19 mouse cellular contexts compared by ENCODE assay signal in the genomic region with DNA sequence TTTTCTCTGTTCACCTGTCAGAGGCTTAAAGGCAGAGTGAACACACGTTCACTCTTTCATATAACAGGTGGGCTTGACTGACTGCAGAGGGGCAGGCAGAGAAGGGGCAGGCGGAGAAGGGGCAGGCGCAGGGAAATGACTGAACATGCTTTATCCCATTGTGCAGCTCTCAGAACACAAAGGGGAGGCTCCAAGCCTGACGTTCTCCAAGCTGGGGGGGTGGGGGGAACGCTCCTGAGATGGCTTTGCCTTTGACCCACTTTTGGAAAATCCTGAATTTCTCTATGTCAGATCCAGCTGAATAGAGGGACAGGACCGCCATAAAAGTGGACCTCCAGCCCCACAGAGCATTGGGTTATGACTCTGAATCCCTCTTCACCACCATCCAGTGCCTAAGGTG.
A peak's percentile ranks its signal among the peaks of the same experiment; 100 is the strongest.
DNase-seq lines count a peak whose midpoint lies in the region; ATAC-seq and TF ChIP-seq lines count a peak whose summit lies in the region.
"Had no signal": no experiment of that assay in that cellular context is flagged by ENCODE, and none has a peak within 500 bp of the region (broad histone marks: within the 10 kb centered on the region; RNA-seq: fewer than 3 reads in every experiment).

No protein-coding gene starts in this region.

- intact Hi-C loops in gastrocnemius, adult 2 months (cut with DNase I) = no loop called here

- H3K36me3 ChIP-seq in neural tube, embryonic 11.5 days (ENCODE audit: control insufficient read depth, insufficient read depth, low read length) = no peaks in the 10 kb centered on the region
- H3K36me3 ChIP-seq in neural tube, embryonic 15.5 days = no peaks in the 10 kb centered on the region
- H3K36me3 ChIP-seq in forebrain, embryonic 13.5 days (ENCODE audit: poor library complexity, severe bottlenecking) = no peaks in the 10 kb centered on the region
- H3K36me3 ChIP-seq in hindbrain, embryonic 13.5 days = no peaks in the 10 kb centered on the region
- H3K36me3 ChIP-seq in kidney, embryonic 14.5 days (ENCODE audit: control insufficient read depth, insufficient read depth, low read length) = no peaks in the 10 kb centered on the region
- H3K36me3 ChIP-seq: embryonic facial prominence, embryonic 13.5 days; limb, embryonic 15.5 days had no signal

- 0 out of 2 replicates have a peak overlapping the region, but pooled peaks have one; percentile 44 for H3K27ac ChIP-seq in neural tube, embryonic 11.5 days (ENCODE audit: low read depth, low read length)
- no peak overlapping the region for H3K27ac ChIP-seq in neural tube, embryonic 15.5 days (replicated peaks)
- H3K27ac ChIP-seq in forebrain, embryonic 13.5 days = peak overlapping the region; percentile 74
- H3K27ac ChIP-seq in hindbrain, embryonic 13.5 days = peak overlapping the region; percentile 85
- H3K27ac ChIP-seq in kidney, embryonic 14.5 days (ENCODE audit: low read depth, low read length) = no peak overlapping the region
- no peak overlapping the region for H3K27ac ChIP-seq in gastrocnemius, adult 2 months
- H3K27ac ChIP-seq: embryonic facial prominence, embryonic 13.5 days; heart, adult 2 months; limb, embryonic 15.5 days had no signal

- no peak for TF ChIP-seq CTCF in gastrocnemius, adult 2 months (IDR thresholded peaks at IDR 0.05)

- H3K4me2 ChIP-seq in neural tube, embryonic 11.5 days (ENCODE audit: low read depth) = no peak overlapping the region
- H3K4me2 ChIP-seq in neural tube, embryonic 15.5 days = no peak overlapping the region; the same call in 1 of the 2 replicates
- peak overlapping the region; percentile 29; the same call in 1 of the 2 replicates for H3K4me2 ChIP-seq in forebrain, embryonic 13.5 days
- no peak overlapping the region for H3K4me2 ChIP-seq in hindbrain, embryonic 13.5 days
- H3K4me2 ChIP-seq in kidney, embryonic 14.5 days (replicated peaks; ENCODE audit: low read depth, low read length) = no peak overlapping the region
- H3K4me2 ChIP-seq: embryonic facial prominence, embryonic 13.5 days; limb, embryonic 15.5 days had no signal

- WGBS in neural tube, embryonic 11.5 days = 48% methylated on average over 6 of the region's 6 CpGs
- 34% methylated on average over 6 of the region's 6 CpGs for WGBS in neural tube, embryonic 15.5 days
- WGBS in forebrain, embryonic 13.5 days = 19% methylated on average over 6 of the region's 6 CpGs
- WGBS in hindbrain, embryonic 13.5 days = 28% methylated on average over 6 of the region's 6 CpGs
- WGBS in kidney, embryonic 14.5 days = 72% methylated on average over 6 of the region's 6 CpGs

- no peak overlapping the region for H3K9ac ChIP-seq in neural tube, embryonic 11.5 days (ENCODE audit: low read length)
- H3K9ac ChIP-seq in neural tube, embryonic 15.5 days (replicated peaks) = no peak overlapping the region
- H3K9ac ChIP-seq in forebrain, embryonic 13.5 days = no peak overlapping the region
- no peak overlapping the region for H3K9ac ChIP-seq in hindbrain, embryonic 13.5 days
- no peak overlapping the region for H3K9ac ChIP-seq in kidney, embryonic 14.5 days (ENCODE audit: low read depth, low read length)
- H3K9ac ChIP-seq: embryonic facial prominence, embryonic 13.5 days; limb, embryonic 15.5 days had no signal

- ATAC-seq in neural tube, embryonic 11.5 days (ENCODE audit: insufficient read depth, low FRiP score, low TSS enrichment) = no peak
- no peak for ATAC-seq in neural tube, embryonic 15.5 days (ENCODE audit: low FRiP score)
- ATAC-seq in forebrain, embryonic 13.5 days = no peak
- ATAC-seq in hindbrain, embryonic 13.5 days (ENCODE audit: low FRiP score) = no peak
- no peak for ATAC-seq in granulocyte monocyte progenitor cell, adult 5-6 weeks (replicated peaks; ENCODE audit: poor library complexity, severe bottlenecking)
- no peak for ATAC-seq in kidney, embryonic 14.5 days (ENCODE audit: low FRiP score, low TSS enrichment)
- ATAC-seq: activated CD4-positive, CD25-positive, alpha-beta regulatory T cell, adult 4 months; inflammation-experienced regulatory T-cells, adult 6 months; Patski had no signal

- peaks cover 46% of the 10 kb centered on the region for H3K4me1 ChIP-seq in neural tube, embryonic 11.5 days (ENCODE audit: control insufficient read depth, insufficient read depth, low read length)
- H3K4me1 ChIP-seq in neural tube, embryonic 15.5 days = peaks cover 61% of the 10 kb centered on the region
- peaks cover 73% of the 10 kb centered on the region for H3K4me1 ChIP-seq in forebrain, embryonic 13.5 days
- H3K4me1 ChIP-seq in hindbrain, embryonic 13.5 days (replicated peaks) = peaks cover 82% of the 10 kb centered on the region
- H3K4me1 ChIP-seq in kidney, embryonic 14.5 days (ENCODE audit: control insufficient read depth, insufficient read depth, low read length) = 0 out of 2 replicates have a peak, but pooled peaks cover 5% of the 10 kb centered on the region

- DNase-seq in neural tube, embryonic 11.5 days (ENCODE audit: low spot score) = no peak
- no peak for DNase-seq in gastrocnemius, adult 2 months
- DNase-seq: adrenal gland, postnatal 14 days; heart, adult 2 months; kidney, adult 9 months; lung, adult 18-20 months; lung, postnatal 36 days; right cerebral cortex, adult 18-20 months; thymus, adult 18-20 months had no signal

- no peak overlapping the region for H3K4me3 ChIP-seq in neural tube, embryonic 11.5 days (ENCODE audit: low read depth, low read length)
- H3K4me3 ChIP-seq in neural tube, embryonic 15.5 days (replicated peaks) = no peak overlapping the region
- no peak overlapping the region for H3K4me3 ChIP-seq in forebrain, embryonic 13.5 days
- H3K4me3 ChIP-seq in hindbrain, embryonic 13.5 days = no peak overlapping the region
- H3K4me3 ChIP-seq in kidney, embryonic 14.5 days (ENCODE audit: low read length) = no peak overlapping the region
- H3K4me3 ChIP-seq in gastrocnemius, adult 2 months = no peak overlapping the region
- H3K4me3 ChIP-seq: embryonic facial prominence, embryonic 13.5 days; heart, adult 2 months; limb, embryonic 15.5 days had no signal

- no peaks in the 10 kb centered on the region for H3K9me3 ChIP-seq in neural tube, embryonic 11.5 days (ENCODE audit: control insufficient read depth, low read length)
- H3K9me3 ChIP-seq in neural tube, embryonic 15.5 days (replicated peaks) = no peaks in the 10 kb centered on the region
- H3K9me3 ChIP-seq in forebrain, embryonic 13.5 days (replicated peaks) = no peaks in the 10 kb centered on the region
- no peaks in the 10 kb centered on the region for H3K9me3 ChIP-seq in hindbrain, embryonic 13.5 days
- no peaks in the 10 kb centered on the region for H3K9me3 ChIP-seq in kidney, embryonic 14.5 days (ENCODE audit: control insufficient read depth, low read length)
- H3K9me3 ChIP-seq: embryonic facial prominence, embryonic 13.5 days; limb, embryonic 15.5 days had no signal

- H3K27me3 ChIP-seq in neural tube, embryonic 11.5 days (ENCODE audit: control insufficient read depth, insufficient read depth, low read length) = no peaks in the 10 kb centered on the region
- no peaks in the 10 kb centered on the region for H3K27me3 ChIP-seq in neural tube, embryonic 15.5 days (replicated peaks)
- no peaks in the 10 kb centered on the region for H3K27me3 ChIP-seq in forebrain, embryonic 13.5 days
- no peaks in the 10 kb centered on the region for H3K27me3 ChIP-seq in hindbrain, embryonic 13.5 days
- no peaks in the 10 kb centered on the region for H3K27me3 ChIP-seq in kidney, embryonic 14.5 days (ENCODE audit: control insufficient read depth, insufficient read depth, low read length)
- H3K27me3 ChIP-seq: embryonic facial prominence, embryonic 13.5 days; limb, embryonic 15.5 days; Patski had no signal

Comparison
In these comparisons a context has a peak if more than half of its experiments do, and no peak if none do; other contexts are left out.
1. H3K27ac ChIP-seq: peak in neural tube, embryonic 11.5 days (single experiment), forebrain, embryonic 13.5 days (single experiment) and hindbrain, embryonic 13.5 days (single experiment); none in neural tube, embryonic 15.5 days (single experiment), kidney, embryonic 14.5 days (single experiment) and gastrocnemius, adult 2 months (single experiment).